Mouse (Mus musculus): ENCODE measurements around the gene Lingo3. TPM values are rescaled to one million over a fixed set of nuclear protein-coding genes. Genes with fewer than 3 reads are reported as not detected.
A peak's percentile ranks its signal among the peaks of the same experiment; 100 is the strongest.

Gene Lingo3
- polyA plus RNA-seq, 1 experiment: 0.31 TPM

DNA sequence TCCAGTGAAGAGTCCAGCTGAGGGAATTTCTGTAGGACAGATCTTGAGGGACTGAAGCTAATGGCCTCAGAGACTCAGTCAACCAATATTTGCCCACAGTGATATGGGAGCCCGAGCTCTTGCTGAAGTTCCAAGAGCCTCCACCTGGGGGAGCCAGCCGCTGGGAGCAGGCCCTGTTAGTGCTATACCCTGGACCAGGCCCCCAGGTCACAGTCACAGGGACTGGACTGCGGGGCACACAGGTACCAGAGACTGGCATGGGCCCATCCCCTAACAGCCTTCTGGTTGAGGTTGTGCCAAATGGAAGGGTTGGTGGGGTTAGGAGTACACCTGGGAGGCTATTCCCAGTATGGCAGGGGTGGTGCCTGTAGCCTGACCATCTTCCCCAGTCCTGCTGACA lies 37.9 kb downstream of the Lingo3 start:
- peak; percentile 68 for DNase-seq
- TF ChIP-seq POLR2A (IDR thresholded peaks at IDR 0.05; ENCODE audit: borderline replicate concordance, extremely low read depth, low read depth, low read length) (no peak), CTCF (IDR thresholded peaks at IDR 0.05; ENCODE audit: insufficient read depth, low read length) (peak; percentile 50; the same call in 1 of the 2 replicates)
- Histone ChIP-seq H3K4me3 (replicated peaks; ENCODE audit: extremely low read depth, low read depth, low read length) (no peak overlapping the region), H3K4me1 (ENCODE audit: control insufficient read depth, insufficient read depth, low read length) (0 out of 2 replicates have a peak, but pooled peaks cover 3% of the 10 kb centered on the region)
- 15% methylated on average over 3 of the region's 3 CpGs for WGBS

DNA sequence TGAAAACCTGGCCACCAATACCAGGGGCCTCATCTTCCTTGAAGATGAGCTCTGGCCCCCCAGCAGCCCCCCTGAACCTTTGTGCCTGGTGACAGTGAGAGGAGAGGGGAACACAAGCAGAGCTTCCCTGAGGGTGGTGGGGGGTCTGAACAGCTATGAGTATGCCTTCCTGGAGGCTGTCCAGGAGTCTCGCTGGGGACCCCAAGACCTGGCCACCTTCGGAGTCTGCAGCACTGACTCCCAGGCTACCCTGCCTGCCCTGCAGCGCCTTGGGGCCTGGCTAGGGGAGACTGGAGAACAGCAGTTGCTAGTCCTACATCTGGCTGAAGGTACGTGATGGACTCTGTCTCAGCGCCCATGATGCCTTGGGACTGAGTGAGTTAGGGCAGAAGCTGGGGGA lies 38.5 kb downstream of the Lingo3 start:
- WGBS: 91% methylated on average over 5 of the region's 5 CpGs
- no peak for DNase-seq

DNA sequence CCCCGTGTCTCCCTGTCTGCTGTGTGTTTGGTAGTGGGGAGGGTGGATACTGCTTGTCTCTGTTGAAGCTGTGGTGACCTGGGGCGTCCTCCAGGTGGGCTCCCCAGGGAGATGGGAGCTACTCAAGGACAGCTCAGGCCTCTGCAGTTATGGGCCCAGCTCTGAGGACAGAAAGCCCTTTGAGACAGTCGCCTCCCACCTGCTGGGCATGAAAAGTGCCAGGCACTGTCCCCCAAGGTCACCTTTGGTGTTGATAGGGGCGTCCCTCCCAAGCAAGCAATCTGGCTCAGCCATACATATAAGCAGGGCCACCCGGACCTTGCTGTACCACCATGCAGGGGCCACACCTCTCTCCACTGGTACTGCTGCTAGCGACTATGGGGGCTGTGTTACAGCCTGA lies 38.9 kb downstream of the Lingo3 start, which contains the start of gene Amh:
TSS of gene Amh (plus strand) at position 328 of the 400 bp plus-strand sequence.
- Histone ChIP-seq H3K4me1 (ENCODE audit: control insufficient read depth, insufficient read depth, low read length) (peaks cover 5% of the 10 kb centered on the region; the same call in 1 of the 2 replicates), H3K4me3 (replicated peaks; ENCODE audit: extremely low read depth, low read depth, low read length) (no peak within 1 kb of the TSS)
- 77% methylated on average over 6 of the region's 6 CpGs for WGBS
- no peak for DNase-seq
- TF ChIP-seq POLR2A (IDR thresholded peaks at IDR 0.05; ENCODE audit: borderline replicate concordance, extremely low read depth, low read depth, low read length) (no peak), CTCF (IDR thresholded peaks at IDR 0.05; ENCODE audit: insufficient read depth, low read length) (no peak)

More for the DNA sequence above, 38.5 kb downstream of the Lingo3 start:
- Histone ChIP-seq H3K4me1 (ENCODE audit: control insufficient read depth, insufficient read depth, low read length) (0 out of 2 replicates have a peak, but pooled peaks cover 3% of the 10 kb centered on the region), H3K4me3 (replicated peaks; ENCODE audit: extremely low read depth, low read depth, low read length) (no peak overlapping the region)
- TF ChIP-seq POLR2A (IDR thresholded peaks at IDR 0.05; ENCODE audit: borderline replicate concordance, extremely low read depth, low read depth, low read length) (no peak), CTCF (IDR thresholded peaks at IDR 0.05; ENCODE audit: insufficient read depth, low read length) (no peak)

DNA sequence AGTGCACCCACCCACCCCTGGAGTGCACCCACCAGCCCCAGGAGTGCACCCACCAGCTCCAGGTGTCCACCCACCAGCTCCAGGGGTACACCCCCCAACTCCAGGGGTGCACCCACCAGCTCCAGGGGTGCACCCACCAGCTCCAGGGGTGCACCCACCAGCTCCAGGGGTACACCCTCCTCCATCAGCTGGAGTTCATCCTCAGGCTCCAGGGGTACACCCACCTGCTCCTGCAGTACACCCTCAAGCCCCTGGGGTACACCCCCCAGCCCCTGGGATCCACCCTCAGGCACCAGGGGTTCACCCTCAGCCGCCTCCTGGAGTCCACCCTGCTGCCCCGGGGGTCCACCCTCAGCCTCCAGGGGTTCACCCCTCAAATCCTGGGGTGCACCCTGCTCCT lies 39.5 kb downstream of the Lingo3 start:
- DNase-seq: no peak
- WGBS: 96% methylated on average over 2 of the region's 2 CpGs
- H3K4me1 ChIP-seq (ENCODE audit: control insufficient read depth, insufficient read depth, low read length): peaks cover 10% of the 10 kb centered on the region
- TF ChIP-seq CTCF (IDR thresholded peaks at IDR 0.05; ENCODE audit: insufficient read depth, low read length): no peak
- TF ChIP-seq POLR2A (IDR thresholded peaks at IDR 0.05; ENCODE audit: borderline replicate concordance, extremely low read depth, low read depth, low read length): no peak
- no peak overlapping the region for H3K4me3 ChIP-seq (replicated peaks; ENCODE audit: extremely low read depth, low read depth, low read length)

DNA sequence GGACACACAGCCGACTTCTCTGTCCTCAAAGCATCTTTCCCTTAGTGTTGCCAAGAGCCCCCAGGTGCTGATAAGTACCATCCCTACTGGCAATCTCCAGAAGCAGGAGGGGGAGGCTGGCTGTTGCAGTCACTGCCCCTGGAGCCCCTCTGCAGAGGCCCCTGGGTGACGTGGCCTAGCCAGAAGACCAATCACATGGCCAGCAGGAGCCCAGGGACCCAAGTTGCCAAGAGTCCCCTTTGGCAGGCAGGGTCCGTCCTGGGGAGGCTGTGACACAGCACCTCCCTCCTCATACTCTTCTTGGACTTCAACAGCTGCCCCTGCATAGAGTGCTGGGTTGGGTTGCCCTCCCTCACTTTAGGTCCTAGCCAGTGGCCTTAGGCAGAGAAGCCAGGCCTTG lies 40.8 kb downstream of the Lingo3 start:
- Histone ChIP-seq H3K4me3 (replicated peaks; ENCODE audit: extremely low read depth, low read depth, low read length) (no peak overlapping the region), H3K4me1 (ENCODE audit: control insufficient read depth, insufficient read depth, low read length) (peaks cover 12% of the 10 kb centered on the region)
- 74% methylated on average over 3 of the region's 3 CpGs for WGBS
- TF ChIP-seq POLR2A (IDR thresholded peaks at IDR 0.05; ENCODE audit: borderline replicate concordance, extremely low read depth, low read depth, low read length) (no peak), CTCF (IDR thresholded peaks at IDR 0.05; ENCODE audit: insufficient read depth, low read length) (no peak)
- no peak for DNase-seq

DNA sequence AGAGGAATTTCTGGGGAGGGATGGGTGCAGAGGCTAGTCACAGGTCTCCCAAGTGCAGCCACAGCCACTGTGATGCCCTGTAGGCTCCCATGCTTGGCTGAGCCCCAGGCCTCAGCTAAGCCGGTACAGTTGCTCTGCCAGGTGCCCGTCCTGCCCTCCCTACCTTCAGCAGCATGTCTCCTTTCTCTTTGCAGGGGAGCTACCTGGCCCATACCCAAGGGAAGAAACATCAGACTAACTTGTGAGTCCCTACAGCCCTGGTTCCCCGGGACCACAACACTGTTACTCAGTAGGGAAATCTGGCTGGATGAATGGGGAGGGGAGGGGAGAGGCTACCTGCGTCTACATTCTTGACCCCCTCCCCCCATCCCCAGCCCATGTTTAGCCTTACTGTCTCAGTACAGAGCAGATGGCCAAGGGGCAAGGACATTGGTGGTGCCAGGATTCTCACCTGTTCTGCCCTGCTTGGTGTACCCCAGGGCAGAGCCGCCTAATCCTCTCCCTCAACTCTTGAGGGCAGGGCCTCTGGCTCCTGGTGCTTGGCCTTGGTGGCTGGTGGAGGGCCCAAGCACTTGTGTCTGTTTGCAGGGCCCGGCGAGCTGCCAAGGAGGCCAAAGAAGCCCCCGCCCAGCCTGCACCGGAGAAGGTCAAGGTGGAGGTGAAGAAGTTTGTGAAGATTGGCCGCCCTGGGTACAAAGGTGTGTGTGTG lies 41.5 kb downstream of the Lingo3 start:
- DNase-seq: no peak
- Histone ChIP-seq H3K4me3 (replicated peaks; ENCODE audit: extremely low read depth, low read depth, low read length) (no peak overlapping the region), H3K4me1 (ENCODE audit: control insufficient read depth, insufficient read depth, low read length) (peaks cover 13% of the 10 kb centered on the region)
- no peak for TF ChIP-seq CTCF (IDR thresholded peaks at IDR 0.05; ENCODE audit: insufficient read depth, low read length)
- TF ChIP-seq POLR2A (IDR thresholded peaks at IDR 0.05; ENCODE audit: borderline replicate concordance, extremely low read depth, low read depth, low read length): no peak
- WGBS: 80% methylated on average over 10 of the region's 10 CpGs

DNA sequence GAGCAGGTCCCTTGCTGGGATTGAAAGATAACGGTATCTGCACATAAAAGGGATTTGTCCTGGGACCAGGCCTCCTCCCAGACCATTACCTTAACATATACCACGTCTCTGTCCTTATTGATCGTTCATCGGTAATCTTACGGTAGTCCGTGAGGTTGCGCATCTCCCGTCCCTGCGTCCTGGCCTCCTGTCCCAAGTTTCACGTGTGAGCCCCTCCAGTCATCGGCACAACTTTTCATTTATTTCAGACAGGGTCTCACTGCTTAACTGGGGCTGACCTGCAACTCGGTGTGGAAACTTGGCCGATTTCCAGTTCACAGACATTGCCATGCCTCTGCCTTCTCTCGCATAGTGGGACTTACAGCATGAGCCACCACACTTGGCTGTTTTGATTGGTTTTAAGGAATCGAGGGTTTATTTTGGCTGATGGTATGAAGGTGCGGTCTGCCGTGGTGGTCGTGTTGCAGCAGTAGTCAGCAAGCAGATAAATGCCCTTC lies 44.7 kb downstream of the Lingo3 start:
- TF ChIP-seq CTCF (IDR thresholded peaks at IDR 0.05; ENCODE audit: insufficient read depth, low read length): no peak
- no peak for TF ChIP-seq POLR2A (IDR thresholded peaks at IDR 0.05; ENCODE audit: borderline replicate concordance, extremely low read depth, low read depth, low read length)
- under 1% methylated on average over 18 of the region's 18 CpGs for WGBS
- no peak for DNase-seq
- peaks cover 18% of the 10 kb centered on the region for H3K4me1 ChIP-seq (ENCODE audit: control insufficient read depth, insufficient read depth, low read length)
- peak overlapping the region; percentile 88 for H3K4me3 ChIP-seq (replicated peaks; ENCODE audit: extremely low read depth, low read depth, low read length)

DNA sequence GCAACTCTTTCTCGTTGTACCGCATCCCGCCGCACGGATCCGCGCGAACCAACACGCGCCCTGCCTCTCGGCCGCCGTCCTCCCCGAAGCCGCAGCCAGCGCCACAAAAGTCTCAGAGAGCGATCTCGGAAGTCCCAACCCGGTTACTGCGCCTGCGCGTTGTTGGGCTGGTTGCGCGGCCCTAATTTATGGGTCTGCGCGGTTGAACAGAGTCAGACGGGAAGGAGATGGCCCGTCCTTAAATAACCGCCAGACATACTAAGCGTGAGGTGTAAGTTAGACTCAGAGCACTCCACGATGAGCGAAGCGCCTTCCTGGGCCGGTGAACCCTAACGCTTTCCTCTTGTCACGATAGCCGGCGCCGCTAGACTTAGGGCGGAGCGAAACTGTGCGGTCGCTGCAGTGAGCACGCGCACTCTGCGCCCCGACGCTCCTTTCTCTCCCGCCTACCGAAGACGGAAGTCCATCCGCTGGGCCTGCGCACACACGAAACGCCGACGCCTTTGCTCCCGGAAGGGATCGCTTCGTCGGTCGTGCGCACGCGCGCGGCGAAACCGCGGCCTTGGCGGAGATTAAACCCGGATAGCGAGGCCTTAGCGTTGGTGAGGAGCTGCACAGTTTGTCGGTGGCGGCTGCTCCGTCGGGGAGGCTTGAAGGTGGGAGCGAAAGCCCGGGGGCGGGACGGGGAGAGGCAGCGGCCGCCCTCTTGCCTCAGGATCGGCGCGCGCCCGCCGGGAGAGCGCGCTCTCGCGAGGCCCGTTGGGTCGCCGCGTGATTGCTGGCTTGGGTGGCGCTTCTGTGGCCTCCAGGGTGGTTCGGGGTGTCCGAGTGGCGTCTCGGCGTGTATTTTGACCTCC lies 45.5 kb downstream of the Lingo3 start, which contains the start of the genes Sf3a2 and Plekhj1:
TSS of gene Sf3a2 (plus strand) at position 49 of the 857 bp plus-strand sequence.
TSS of gene Plekhj1 (minus strand) at position 477 of the 857 bp plus-strand sequence.
- under 1% methylated on average over 104 of the region's 104 CpGs for WGBS

More for the DNA sequence above, 45.5 kb downstream of the Lingo3 start, which contains the start of the genes Sf3a2 and Plekhj1:
- peak; percentile 95 for DNase-seq
- Histone ChIP-seq H3K4me3 (replicated peaks; ENCODE audit: extremely low read depth, low read depth, low read length) (peak within 1 kb of the TSS; percentile 88), H3K4me1 (ENCODE audit: control insufficient read depth, insufficient read depth, low read length) (peaks cover 18% of the 10 kb centered on the region)
- TF ChIP-seq CTCF (IDR thresholded peaks at IDR 0.05; ENCODE audit: insufficient read depth, low read length): no peak
- TF ChIP-seq POLR2A (IDR thresholded peaks at IDR 0.05; ENCODE audit: borderline replicate concordance, extremely low read depth, low read depth, low read length): peak; percentile 94; the same call in 1 of the 2 replicates
